Mouse (Mus musculus) lung, adult 2 months (tissue): ENCODE measurements around the gene Gm20696. TPM values are rescaled to one million over a fixed set of nuclear protein-coding genes. Genes with fewer than 3 reads are reported as not detected.

ENCODE experiments used
- DNase-seq: peaks from one replicate; pipeline ENCODE4 v3.0.0; 2022
- H3K4me1 ChIP-seq: fragments of 200-500 bp; 2 replicates; pipeline ENCODE4 v1.6.1; 2011; ENCODE audit warnings: low read length; ENCODE audit not compliant: control insufficient read depth, insufficient read depth
- H3K4me3 ChIP-seq: fragments of 200-500 bp; replicated peaks from 2 replicates; pipeline ENCODE3; 2011; ENCODE audit warnings: low read depth, mild to moderate bottlenecking, control low read depth, low read length; ENCODE audit errors: extremely low read depth
- CTCF ChIP-seq: fragments of 200-500 bp; IDR thresholded peaks from 2 replicates; pipeline ENCODE4 v1.5.1; 2011; ENCODE audit warnings: mild to moderate bottlenecking, low read length, control low read depth; ENCODE audit not compliant: insufficient read depth
- POLR2A ChIP-seq: fragments of 200-500 bp; IDR thresholded peaks from 2 replicates; pipeline ENCODE4 v1.6.1; 2011; ENCODE audit warnings: low read depth, mild to moderate bottlenecking, control low read depth, low read length, borderline replicate concordance; ENCODE audit errors: extremely low read depth
- WGBS: fragments of 180-500 bp; shearing (Covaris S2); methylation state at CpG from one replicate; pipeline ENCODE4 v1.1.7; 2018; 5-methylcytosine and 5-hydroxymethylcytosine counted together
- polyA plus RNA-seq: library from polyadenylated mRNA; depleted of rRNA; stranded (reverse); fragments of >200 nt; gene quantifications from 2 replicates; pipeline ENCODE4 v1.2.3, GENCODE M21; 2012

Gm20696 gene
- polyA plus RNA-seq, 1 experiment: 1.4 TPM

DNA sequence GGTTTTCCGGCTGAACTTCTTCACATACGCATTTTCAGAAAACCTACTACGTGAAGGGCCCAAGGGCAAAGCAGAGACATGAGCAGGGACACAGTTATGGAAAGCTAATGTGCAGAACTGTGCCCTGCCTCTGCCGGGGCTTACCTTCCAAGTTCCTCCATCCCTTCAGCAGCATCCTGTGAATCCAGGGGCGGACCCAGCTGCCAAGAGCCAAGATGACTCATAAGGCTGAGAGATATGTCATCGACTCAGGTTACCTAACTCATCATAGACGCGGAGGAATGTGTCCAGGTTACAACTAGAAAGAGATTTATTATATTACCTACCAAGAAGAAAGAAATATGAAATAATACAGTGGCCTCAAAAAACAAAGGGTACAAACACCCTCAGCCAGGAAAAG, 200.2 kb downstream of the Gm20696 start:
- no peak for DNase-seq
- 72% methylated on average over 8 of the region's 8 CpGs for WGBS
- no peak for TF ChIP-seq POLR2A
- no peak for TF ChIP-seq CTCF
- Histone ChIP-seq H3K4me1 (no peaks in the 10 kb centered on the region), H3K4me3 (no peak overlapping the region)

DNA sequence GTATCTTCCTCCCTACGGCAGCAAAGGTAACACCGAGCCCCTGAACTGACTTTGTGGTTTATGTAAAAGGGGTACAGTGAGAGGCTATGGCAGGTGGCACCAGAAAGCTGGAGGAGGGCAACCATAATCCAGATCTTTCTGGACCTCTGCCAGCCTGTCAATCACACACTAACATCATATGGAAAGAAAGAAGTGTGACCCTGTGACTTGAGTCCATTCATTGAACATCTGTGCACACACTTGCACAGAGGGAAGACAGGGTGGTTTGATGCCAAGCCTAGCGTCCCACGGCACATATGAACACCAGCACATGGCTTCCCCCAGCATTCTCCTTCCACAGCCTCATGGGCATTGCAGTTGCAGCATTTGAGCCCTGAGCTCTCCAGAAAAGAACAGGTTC, 202.1 kb downstream of the Gm20696 start:
- Histone ChIP-seq H3K4me3 (no peak overlapping the region), H3K4me1 (no peaks in the 10 kb centered on the region)
- WGBS: 94% methylated on average over 4 of the region's 4 CpGs
- TF ChIP-seq CTCF (no peak), POLR2A (no peak)
- no peak for DNase-seq

DNA sequence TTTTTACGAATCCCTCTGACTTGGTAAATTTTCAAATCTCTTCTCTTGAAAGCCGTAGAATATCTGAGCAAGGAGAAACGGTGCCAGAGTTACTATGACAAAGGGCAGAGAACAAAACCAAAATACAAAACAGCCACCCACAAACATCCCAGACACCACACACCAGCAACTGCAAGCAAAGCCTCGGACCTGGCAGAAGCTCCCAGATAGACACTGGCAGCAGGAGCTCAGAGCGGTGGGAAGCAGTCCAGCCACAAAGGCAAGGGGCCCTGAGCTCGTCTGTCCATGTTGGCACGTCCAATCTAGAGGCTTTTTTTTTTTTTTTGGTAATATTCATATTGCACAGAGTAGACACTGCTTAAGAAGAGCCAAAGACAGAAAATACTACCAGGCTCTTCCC, 202.7 kb downstream of the Gm20696 start:
- no peak for TF ChIP-seq POLR2A
- no peak for TF ChIP-seq CTCF
- no peak overlapping the region for H3K4me3 ChIP-seq
- DNase-seq: no peak
- H3K4me1 ChIP-seq: no peaks in the 10 kb centered on the region
- WGBS: 76% methylated on average over 7 of the region's 7 CpGs

DNA sequence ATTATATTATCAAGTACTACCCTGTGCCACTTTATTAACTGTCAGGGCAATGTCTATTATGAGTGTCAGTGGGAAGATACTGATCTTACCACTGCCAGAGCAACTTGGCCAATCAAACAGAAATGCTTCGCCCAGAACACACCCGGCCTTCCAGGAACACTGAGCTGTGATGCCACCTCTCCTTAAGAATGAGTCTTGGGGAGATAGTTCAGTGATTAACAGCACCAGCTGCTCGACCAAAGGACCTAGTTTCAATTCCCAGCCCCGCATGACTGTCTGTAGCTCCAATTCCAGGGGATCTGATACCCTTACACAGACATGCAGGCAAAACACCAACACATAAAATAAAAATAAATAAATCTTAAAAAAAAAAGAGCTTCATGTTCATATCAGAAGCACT, 207.8 kb downstream of the Gm20696 start:
- no peak overlapping the region for H3K4me3 ChIP-seq
- DNase-seq: no peak
- no peaks in the 10 kb centered on the region; the same call in 1 of the 2 replicates for H3K4me1 ChIP-seq
- 85% methylated on average over 4 of the region's 4 CpGs for WGBS
- TF ChIP-seq CTCF: no peak
- TF ChIP-seq POLR2A: no peak

DNA sequence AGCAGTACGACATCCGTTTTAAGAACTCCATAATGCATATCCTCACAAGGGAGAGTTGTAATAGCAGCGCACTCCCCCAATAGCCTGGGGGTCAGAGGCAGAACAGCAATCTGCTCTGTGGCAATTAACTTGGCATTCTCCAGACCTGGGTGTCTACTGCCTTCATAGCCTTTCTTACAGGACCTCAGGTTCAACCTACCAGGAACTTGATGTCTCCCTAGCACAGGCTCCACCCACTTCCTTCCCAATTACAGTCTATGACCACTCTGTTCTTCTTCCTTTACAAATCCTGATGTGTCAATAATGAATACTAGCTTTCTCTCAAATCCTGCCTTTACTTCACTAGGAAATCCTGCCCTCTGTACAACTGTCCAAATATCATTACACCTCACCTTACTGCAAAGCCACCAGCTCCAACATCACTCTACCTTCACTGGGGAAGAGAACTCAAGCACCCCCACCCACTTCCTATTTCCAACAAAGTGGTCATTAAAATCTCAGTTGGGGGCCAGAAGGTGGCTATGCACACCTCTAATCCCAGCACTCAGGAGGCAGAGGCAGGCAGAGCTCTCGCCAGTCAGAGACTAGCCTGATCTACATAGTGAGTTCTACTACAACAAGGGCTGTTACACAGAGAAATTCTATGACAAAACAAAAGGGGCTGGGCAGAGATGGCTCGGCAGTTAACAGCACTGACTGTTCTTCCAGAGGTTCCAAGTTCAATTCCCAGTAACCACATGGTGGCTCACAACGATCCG, 212.7 kb downstream of the Gm20696 start:
- H3K4me3 ChIP-seq: no peak overlapping the region
- DNase-seq: no peak
- H3K4me1 ChIP-seq: no peaks in the 10 kb centered on the region; the same call in 1 of the 2 replicates
- WGBS: 98% methylated on average over 7 of the region's 7 CpGs
- no peak for TF ChIP-seq CTCF

DNA sequence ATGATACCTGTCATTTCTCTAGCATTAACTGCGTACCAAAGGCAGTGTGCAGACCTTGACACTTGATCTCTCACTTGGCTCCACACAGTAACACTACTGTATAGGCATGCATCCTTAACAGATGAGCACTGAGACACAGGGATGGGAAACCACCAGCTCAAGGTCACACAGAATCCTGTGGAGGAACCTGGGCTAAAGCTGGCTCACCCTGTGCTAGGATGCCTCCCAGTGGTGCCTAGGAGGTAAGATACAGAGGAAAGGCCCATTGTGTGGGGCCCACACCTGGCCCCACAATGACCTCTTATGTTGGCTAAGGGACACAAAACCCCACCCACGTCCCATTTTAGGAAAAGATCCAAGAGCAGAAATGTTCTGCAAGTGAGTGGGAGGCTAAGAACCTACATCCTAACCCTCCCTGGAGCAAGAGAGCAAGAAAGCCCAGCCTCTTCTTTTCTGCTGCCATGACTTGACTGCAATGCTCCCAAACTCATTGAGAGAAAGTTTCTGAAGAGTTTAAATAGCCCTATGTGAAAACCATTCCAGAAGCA, 213.9 kb downstream of the Gm20696 start:
- DNase-seq: no peak
- peak; percentile 78 for TF ChIP-seq CTCF
- TF ChIP-seq POLR2A: no peak
- Histone ChIP-seq H3K4me1 (no peaks in the 10 kb centered on the region; the same call in 1 of the 2 replicates), H3K4me3 (no peak overlapping the region)
- WGBS: 63% methylated on average over 2 of the region's 2 CpGs

DNA sequence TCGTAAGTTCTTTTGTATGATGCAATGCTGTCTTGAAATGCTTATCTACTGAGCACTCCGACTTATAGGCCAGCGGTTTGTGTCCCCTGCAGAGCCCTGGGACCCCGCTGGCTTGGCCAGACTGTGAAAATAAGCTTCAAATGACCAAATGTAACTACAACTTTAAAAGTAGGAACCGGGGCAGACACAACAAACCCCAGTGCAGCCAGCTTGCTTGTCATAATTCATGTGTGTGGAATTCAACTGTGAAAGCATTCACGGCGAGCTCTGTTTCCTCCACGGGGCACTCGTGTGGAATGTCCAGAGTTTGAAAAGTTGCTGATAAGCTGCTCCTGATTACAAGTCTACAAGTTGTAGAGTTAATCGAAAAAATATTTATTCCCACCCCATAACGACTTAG, 215.1 kb downstream of the Gm20696 start:
- no peak overlapping the region for H3K4me3 ChIP-seq
- DNase-seq: no peak
- H3K4me1 ChIP-seq: no peaks in the 10 kb centered on the region; the same call in 1 of the 2 replicates
- 38% methylated on average over 11 of the region's 11 CpGs for WGBS
- no peak for TF ChIP-seq CTCF
- no peak for TF ChIP-seq POLR2A

DNA sequence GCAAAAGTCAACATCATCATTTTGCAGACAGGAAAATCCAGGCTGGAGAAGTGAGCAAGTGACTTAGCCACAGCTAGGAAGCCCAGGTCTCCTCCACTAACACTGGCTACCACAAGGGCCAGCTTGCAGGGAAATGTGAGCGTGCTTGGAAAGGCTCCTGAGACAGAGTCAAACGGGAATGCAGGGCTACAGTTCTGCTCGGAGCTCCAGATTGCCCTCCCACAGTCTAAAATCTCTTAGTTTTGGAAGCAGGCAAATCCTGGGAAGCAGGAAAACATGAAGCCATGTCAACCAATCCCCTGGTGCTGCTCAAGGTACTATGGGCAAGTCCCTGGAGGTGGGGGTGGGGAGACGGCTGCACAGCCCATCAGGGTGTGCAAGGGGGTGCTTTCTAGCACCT, 219.2 kb downstream of the Gm20696 start:
- DNase-seq: no peak
- no peaks in the 10 kb centered on the region; the same call in 1 of the 2 replicates for H3K4me1 ChIP-seq
- WGBS: 84% methylated on average over 4 of the region's 4 CpGs
- H3K4me3 ChIP-seq: no peak overlapping the region
- TF ChIP-seq CTCF (no peak), POLR2A (no peak)

DNA sequence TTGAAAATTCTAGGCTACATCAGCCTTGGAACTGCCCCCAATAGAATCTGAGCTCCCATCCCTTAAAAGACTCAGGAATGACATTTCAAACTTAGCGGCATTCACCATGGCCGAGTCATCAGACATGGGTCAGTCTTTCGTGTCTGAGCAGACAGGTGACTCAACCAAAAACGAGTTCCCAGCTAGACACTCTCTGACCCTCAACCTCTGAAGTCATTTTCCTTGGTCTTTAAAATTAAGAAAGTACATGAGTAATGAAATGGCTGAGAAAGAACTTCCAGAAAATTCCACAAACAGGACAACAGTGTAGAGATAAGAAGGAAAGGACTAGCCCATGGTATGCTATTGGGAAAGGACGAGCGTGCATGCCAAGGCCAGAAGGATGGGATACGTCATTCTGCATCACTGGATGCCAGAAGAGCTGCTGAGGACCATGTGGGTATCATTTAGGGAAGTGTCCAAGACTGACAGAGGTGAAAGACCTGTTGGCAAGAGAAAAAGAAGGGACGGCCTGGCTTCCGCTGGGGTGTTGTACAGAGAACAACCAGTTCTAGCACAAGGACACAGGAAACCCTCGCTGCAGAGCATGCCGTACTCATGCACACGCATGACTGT, 219.7 kb downstream of the Gm20696 start:
- no peak overlapping the region for H3K4me3 ChIP-seq
- TF ChIP-seq POLR2A (no peak), CTCF (no peak)
- 86% methylated on average over 12 of the region's 12 CpGs for WGBS
- no peaks in the 10 kb centered on the region; the same call in 1 of the 2 replicates for H3K4me1 ChIP-seq
- DNase-seq: no peak

DNA sequence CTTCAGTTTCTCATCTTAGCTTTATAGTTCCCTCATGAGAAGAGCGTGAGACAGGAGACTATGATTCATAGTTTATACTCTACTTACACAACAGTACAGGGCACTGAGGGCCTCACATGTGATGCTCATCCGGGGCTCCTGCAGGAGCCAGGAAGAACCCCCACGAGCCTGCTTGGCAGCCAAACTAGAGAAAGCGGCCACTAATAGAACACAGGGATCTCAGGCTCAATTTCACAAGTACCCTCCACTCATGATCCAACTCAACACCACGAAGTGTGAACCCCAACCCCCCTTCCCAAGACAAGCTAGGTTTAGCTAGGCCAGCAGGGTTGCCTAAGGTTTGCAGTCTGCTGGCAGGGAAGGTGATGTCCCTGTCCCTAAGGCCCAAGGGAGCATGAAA, 223.1 kb downstream of the Gm20696 start:
- TF ChIP-seq CTCF (no peak), POLR2A (no peak)
- H3K4me1 ChIP-seq: peaks cover 13% of the 10 kb centered on the region
- WGBS: 60% methylated on average over 5 of the region's 5 CpGs
- DNase-seq: no peak
- no peak overlapping the region for H3K4me3 ChIP-seq
